ENCODE assay signal across 10 mouse cellular contexts in genomic region chr12:76190940-76191339, GRCm38 (mm10). TPM values are rescaled to one million over a fixed set of nuclear protein-coding genes. Genes with fewer than 3 reads are reported as not detected.
DNase-seq lines count a peak whose midpoint lies in the region; ATAC-seq lines count a peak whose summit lies in the region.
"Had no signal": no experiment of that assay in that cellular context is flagged by ENCODE, and none has a peak within 500 bp of the region (broad histone marks: within the 10 kb centered on the region; RNA-seq: fewer than 3 reads in every experiment).

No protein-coding gene starts in this region.

- peak; percentile 95 for ATAC-seq in megakaryocyte progenitor cell, adult 5-6 weeks (replicated peaks; ENCODE audit: poor library complexity)

- no peaks in the 10 kb centered on the region for H3K36me3 ChIP-seq in embryonic facial prominence, embryonic 10.5 days (replicated peaks)
- H3K36me3 ChIP-seq: heart, embryonic 13.5 days had no signal

- H3K27me3 ChIP-seq in embryonic facial prominence, embryonic 10.5 days (replicated peaks; ENCODE audit: low read depth, poor library complexity, severe bottlenecking) = peaks cover 12% of the 10 kb centered on the region

- DNase-seq in adrenal gland, adult (ENCODE audit: inconsistent age in 2 of 2, low spot score in 1 of 2) = peak; percentile 17 to 79
- no peak for DNase-seq in adrenal gland, adult 8-10 months
- DNase-seq in right cerebral cortex, adult 18-20 months = peak; percentile 18
- DNase-seq in right cerebral cortex, postnatal 10 days (ENCODE audit: low spot score in 2 of 2) = no peak
- peak; percentile 44 for DNase-seq in embryonic facial prominence, embryonic 10.5 days (ENCODE audit: low spot score)
- DNase-seq in kidney, adult 18-20 months = peak; percentile 32
- DNase-seq in thymus, postnatal 4 days = peak; percentile 30

- no peak overlapping the region for H3K4me3 ChIP-seq in embryonic facial prominence, embryonic 10.5 days
- H3K4me3 ChIP-seq: heart, embryonic 13.5 days; myocyte had no signal

- H3K4me1 ChIP-seq in embryonic facial prominence, embryonic 10.5 days = peaks cover 6% of the 10 kb centered on the region

- peaks cover 3% of the 10 kb centered on the region; the same call in 1 of the 2 replicates for H3K9me3 ChIP-seq in embryonic facial prominence, embryonic 10.5 days
- H3K9me3 ChIP-seq: heart, embryonic 13.5 days had no signal

- H3K27ac ChIP-seq in embryonic facial prominence, embryonic 10.5 days (replicated peaks) = no peak overlapping the region
- H3K27ac ChIP-seq: heart, embryonic 13.5 days had no signal

- 56% methylated on average over 11 of the region's 11 CpGs for WGBS in embryonic facial prominence, embryonic 10.5 days

RNA-seq across cellular contexts. Expression of gene Esr2, which starts 13.9 kb away (rescaled TPM):
- total RNA-seq in adrenal gland, adult 8-10 months (2022) = under 1 TPM in 3 of 4 experiments, not detected in 1; 0.11 to 0.75 (median 0.45) TPM
- 0.20 and 0.29 TPM in 2 replicates for polyA plus RNA-seq in embryonic facial prominence, embryonic 10.5 days (2016; fragmentation: Nextera tagmentation; extraction: Ambion mirVana)
- not detected in 2 replicates for total RNA-seq in megakaryocyte progenitor cell, adult 5-6 weeks (2015)
- total RNA-seq in megakaryocyte progenitor cell, adult 5-6 weeks (2017) = not detected in 2 replicates

RNA-seq across cellular contexts. Expression of gene Tex21, which starts 55.6 kb away (rescaled TPM):
- total RNA-seq in adrenal gland, adult 8-10 months (2022) = not detected
- not detected in 2 replicates for polyA plus RNA-seq in embryonic facial prominence, embryonic 10.5 days (2016; fragmentation: Nextera tagmentation; extraction: Ambion mirVana)
- total RNA-seq in megakaryocyte progenitor cell, adult 5-6 weeks (2015) = not detected in 2 replicates
- 0.14 TPM in 1 of 2 replicates, not detected in the other for total RNA-seq in megakaryocyte progenitor cell, adult 5-6 weeks (2017)
- polyA plus RNA-seq: myocyte had no signal

Comparison
In these comparisons a context has a peak if more than half of its experiments do, and no peak if none do; other contexts are left out.
1. DNase-seq: peak in adrenal gland, adult (2 of 2), right cerebral cortex, adult 18-20 months (single experiment), embryonic facial prominence, embryonic 10.5 days (single experiment), kidney, adult 18-20 months (single experiment) and thymus, postnatal 4 days (single experiment); none in adrenal gland, adult 8-10 months (single experiment) and right cerebral cortex, postnatal 10 days (0 of 2).